Mouse (Mus musculus) midbrain, embryonic 15.5 days (tissue): ENCODE measurements around the gene Psma6. TPM values are rescaled to one million over a fixed set of nuclear protein-coding genes. Genes with fewer than 3 reads are reported as not detected.

Experiments
- ATAC-seq: fragments of 200-750 bp; cut with Nextera tagmentation; replicated peaks from 2 replicates; pipeline ENCODE4 v1.8.0; 2017; ENCODE audit warnings: moderate TSS enrichment
- H3K27ac ChIP-seq: fragments of 300-500 bp; sonication (generic); 2 replicates; pipeline ENCODE4 v1.5.1; 2015; ENCODE audit warnings: mild to moderate bottlenecking, inconsistent platforms
- H3K27me3 ChIP-seq: fragments of 300-500 bp; sonication (generic); replicated peaks from 2 replicates; pipeline ENCODE4 v1.6.1; 2015; ENCODE audit warnings: inconsistent platforms
- H3K36me3 ChIP-seq: fragments of 300-500 bp; sonication (generic); replicated peaks from 2 replicates; pipeline ENCODE4 v1.6.1; 2015; ENCODE audit warnings: inconsistent platforms
- H3K4me1 ChIP-seq: fragments of 300-500 bp; sonication (generic); 2 replicates; pipeline ENCODE4 v1.6.1; 2015; ENCODE audit warnings: inconsistent platforms
- H3K4me2 ChIP-seq: fragments of 300-500 bp; sonication (generic); 2 replicates; pipeline ENCODE4 v1.6.1; 2015; ENCODE audit warnings: inconsistent platforms, mild to moderate bottlenecking, moderate library complexity
- H3K4me3 ChIP-seq: fragments of 300-500 bp; sonication (generic); 2 replicates; pipeline ENCODE4 v1.5.1; 2015; ENCODE audit warnings: mild to moderate bottlenecking, inconsistent platforms
- H3K9ac ChIP-seq: fragments of 300-500 bp; sonication (generic); 2 replicates; pipeline ENCODE4 v1.6.1; 2015; ENCODE audit warnings: mild to moderate bottlenecking, inconsistent platforms
- H3K9me3 ChIP-seq: fragments of 300-500 bp; sonication (generic); 2 replicates; pipeline ENCODE4 v1.6.1; 2016; ENCODE audit warnings: inconsistent platforms
- WGBS: fragments of 180-500 bp; shearing (Covaris S2); methylation state at CpG from one replicate; pipeline ENCODE4 v1.1.7; 2015; ENCODE audit warnings: mixed read lengths; 5-methylcytosine and 5-hydroxymethylcytosine counted together
- polyA plus RNA-seq: library from polyadenylated mRNA; unstranded; fragments of >200 nt; fragmentation: Nextera tagmentation; extraction: Ambion mirVana; gene quantifications from 2 replicates; pipeline ENCODE4 v1.2.1, GENCODE M21; 2015

The Psma6 gene
- polyA plus RNA-seq, 1 experiment from 2014 or later: 382 TPM

DNA sequence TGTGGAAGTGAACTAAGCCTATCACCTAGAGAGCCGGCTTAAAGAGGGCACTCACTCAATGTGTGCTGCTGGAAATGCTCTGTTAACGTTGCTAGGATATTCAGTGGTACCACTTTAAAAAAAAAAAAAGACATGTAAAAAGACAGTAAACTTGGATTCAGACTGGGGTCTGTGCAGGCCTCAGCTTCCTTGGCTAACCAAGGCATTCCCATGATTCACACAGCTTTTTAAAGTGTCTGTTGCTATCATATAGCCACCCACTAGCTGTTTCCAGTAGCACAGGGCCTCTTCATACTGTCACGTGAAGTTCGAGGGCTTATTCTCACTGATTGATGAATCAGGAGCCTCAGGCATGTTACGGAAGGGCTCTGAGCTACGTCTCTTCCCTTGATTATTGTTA lies 78.4 kb downstream of the Psma6 start:
- no peak for ATAC-seq
- Histone ChIP-seq H3K27ac (no peak overlapping the region), H3K4me1 (peaks cover 28% of the 10 kb centered on the region), H3K4me2 (no peak overlapping the region), H3K27me3 (no peaks in the 10 kb centered on the region), H3K9me3 (no peaks in the 10 kb centered on the region), H3K4me3 (no peak overlapping the region), H3K36me3 (no peaks in the 10 kb centered on the region), H3K9ac (no peak overlapping the region)
- 78% methylated on average over 6 of the region's 6 CpGs for WGBS

DNA sequence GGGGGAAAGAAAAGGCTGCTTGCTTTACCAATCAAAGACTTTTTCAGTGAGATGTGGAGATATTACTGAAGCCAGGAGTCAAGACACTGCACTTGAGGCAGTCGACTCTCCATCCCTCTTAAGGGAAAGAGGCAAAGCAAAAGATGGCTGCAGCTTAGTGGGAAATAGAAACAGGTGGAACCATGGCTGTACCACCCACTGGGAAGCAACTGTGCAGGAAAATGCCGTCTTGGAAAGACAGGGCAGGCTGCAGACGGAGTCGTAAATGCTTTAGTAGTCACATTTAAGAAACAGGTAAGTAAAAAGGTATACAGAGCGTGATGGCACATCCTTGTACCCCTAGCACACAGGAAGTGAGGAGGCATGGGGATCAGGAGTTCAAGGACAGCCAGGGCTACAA lies 79.1 kb downstream of the Psma6 start:
- Histone ChIP-seq H3K4me2 (no peak overlapping the region), H3K27me3 (no peaks in the 10 kb centered on the region), H3K9me3 (no peaks in the 10 kb centered on the region), H3K4me3 (no peak overlapping the region), H3K4me1 (peaks cover 28% of the 10 kb centered on the region), H3K27ac (no peak overlapping the region), H3K9ac (no peak overlapping the region), H3K36me3 (no peaks in the 10 kb centered on the region)
- no peak for ATAC-seq
- WGBS: 73% methylated on average over 5 of the region's 5 CpGs

DNA sequence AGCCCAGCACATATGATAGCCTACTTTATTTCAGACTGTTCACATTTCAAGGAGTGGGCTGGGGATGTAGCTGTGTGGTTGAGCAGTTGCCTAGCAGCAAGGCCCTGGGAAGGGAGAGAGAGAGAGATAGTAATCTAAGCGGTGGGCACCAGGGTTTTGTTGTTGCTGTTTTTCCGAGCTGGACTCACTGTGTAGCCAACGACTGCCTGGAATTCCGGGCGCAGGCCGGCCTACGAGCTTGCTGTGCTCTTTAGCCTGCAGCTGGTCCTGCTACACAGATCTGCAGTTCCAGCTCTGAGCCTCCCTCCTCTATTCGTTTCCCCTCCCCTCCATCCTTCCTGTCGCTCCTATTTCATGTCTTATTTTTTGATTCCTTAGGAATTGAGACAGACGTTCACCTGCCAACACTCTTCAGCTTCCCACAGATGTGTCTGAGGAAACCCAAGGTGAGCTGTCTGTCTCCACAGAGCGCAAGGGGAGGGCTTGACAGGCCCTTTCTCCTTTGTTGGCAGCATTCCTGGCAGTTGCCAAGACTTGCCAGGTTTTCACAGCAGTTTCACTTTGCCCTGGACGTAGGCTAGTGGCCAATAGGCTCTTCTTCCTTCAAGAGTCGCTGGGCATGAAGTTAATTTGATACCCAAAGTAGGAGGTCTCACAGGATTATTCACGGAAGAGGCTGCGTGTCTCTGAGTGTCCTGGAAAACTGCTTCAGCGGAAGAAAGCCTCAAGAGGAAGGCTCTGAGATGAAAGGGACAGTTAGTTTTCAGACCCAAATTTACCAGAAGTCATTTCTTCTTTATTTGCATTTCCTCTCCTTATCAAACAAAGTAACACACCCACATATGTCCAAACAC lies 80.2 kb downstream of the Psma6 start:
- no peak overlapping the region for H3K4me3 ChIP-seq
- no peak overlapping the region for H3K9ac ChIP-seq
- WGBS: 12% methylated on average over 16 of the region's 16 CpGs
- no peaks in the 10 kb centered on the region for H3K36me3 ChIP-seq
- peaks cover 28% of the 10 kb centered on the region for H3K4me1 ChIP-seq
- no peaks in the 10 kb centered on the region for H3K9me3 ChIP-seq
- no peaks in the 10 kb centered on the region for H3K27me3 ChIP-seq
- ATAC-seq: peak; percentile 83
- peak overlapping the region; percentile 18; the same call in 1 of the 2 replicates for H3K4me2 ChIP-seq
- H3K27ac ChIP-seq: peak overlapping the region; percentile 75

DNA sequence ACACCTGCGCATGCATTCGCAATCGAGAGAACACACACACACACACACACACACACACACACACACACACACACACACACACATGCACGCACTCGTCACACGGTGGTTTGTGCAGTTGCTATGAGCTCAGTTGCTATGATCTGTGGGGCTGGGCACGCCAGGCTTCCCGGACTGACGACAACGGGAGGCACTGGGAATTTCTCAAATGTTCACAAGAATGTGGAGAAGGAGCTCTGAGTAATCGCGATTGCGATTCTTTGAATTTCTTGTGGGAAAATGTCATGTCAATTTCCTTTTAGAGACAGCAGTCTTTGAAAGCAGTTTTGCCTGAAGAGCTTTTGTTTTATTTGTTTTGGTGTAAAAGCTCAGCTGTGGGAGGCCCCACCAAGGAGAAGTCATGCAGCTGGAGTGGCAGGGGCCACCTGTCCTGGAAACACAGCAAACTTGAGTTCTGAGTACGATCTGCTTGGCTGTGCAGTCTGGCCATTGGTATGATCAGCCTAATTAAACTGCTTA lies 80.9 kb downstream of the Psma6 start:
- H3K36me3 ChIP-seq: no peaks in the 10 kb centered on the region
- peaks cover 28% of the 10 kb centered on the region for H3K4me1 ChIP-seq
- H3K27ac ChIP-seq: peak overlapping the region; percentile 75
- H3K27me3 ChIP-seq: no peaks in the 10 kb centered on the region
- no peak overlapping the region for H3K4me3 ChIP-seq
- H3K4me2 ChIP-seq: no peak overlapping the region; the same call in 1 of the 2 replicates
- H3K9me3 ChIP-seq: no peaks in the 10 kb centered on the region
- no peak overlapping the region for H3K9ac ChIP-seq
- 30% methylated on average over 14 of the region's 14 CpGs for WGBS
- ATAC-seq: peak; percentile 55; the same call in 1 of the 2 replicates

DNA sequence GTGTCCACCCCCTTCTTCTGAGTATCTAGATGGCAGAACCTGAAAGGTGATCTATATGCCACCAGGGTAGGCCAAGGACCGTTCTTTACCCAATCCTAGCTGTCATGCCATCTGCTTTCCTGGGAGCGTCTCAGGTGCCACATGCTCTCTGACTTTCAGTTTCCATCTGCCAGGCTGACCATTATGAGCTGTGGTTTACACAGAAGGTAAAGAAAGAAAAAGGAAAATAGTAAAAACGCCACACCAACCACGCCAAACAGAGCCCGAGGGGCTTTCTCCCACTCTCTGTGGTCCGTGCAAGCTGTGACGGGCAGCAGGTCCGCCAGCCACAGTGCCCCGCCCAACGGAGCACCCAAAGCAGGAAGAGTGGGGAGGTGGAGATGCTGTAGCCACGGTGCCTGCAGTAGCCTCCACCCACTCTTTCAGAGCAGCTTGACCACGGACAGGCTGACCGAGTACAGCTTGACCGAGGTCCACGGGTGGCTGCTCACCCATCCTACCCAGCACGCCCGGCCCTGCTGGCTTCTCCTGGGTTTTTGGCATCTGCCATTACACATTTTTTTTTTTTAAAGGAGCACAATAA lies 81.5 kb downstream of the Psma6 start:
- H3K27me3 ChIP-seq: no peaks in the 10 kb centered on the region
- H3K4me2 ChIP-seq: no peak overlapping the region
- no peaks in the 10 kb centered on the region for H3K36me3 ChIP-seq
- H3K27ac ChIP-seq: 0 out of 2 replicates have a peak overlapping the region, but pooled peaks have one; percentile 75
- H3K4me1 ChIP-seq: peaks cover 28% of the 10 kb centered on the region
- 75% methylated on average over 17 of the region's 17 CpGs for WGBS
- H3K9ac ChIP-seq: no peak overlapping the region
- no peak overlapping the region for H3K4me3 ChIP-seq
- 0 out of 2 replicates have a peak, but pooled peaks have one; percentile 13 for ATAC-seq
- no peaks in the 10 kb centered on the region for H3K9me3 ChIP-seq

DNA sequence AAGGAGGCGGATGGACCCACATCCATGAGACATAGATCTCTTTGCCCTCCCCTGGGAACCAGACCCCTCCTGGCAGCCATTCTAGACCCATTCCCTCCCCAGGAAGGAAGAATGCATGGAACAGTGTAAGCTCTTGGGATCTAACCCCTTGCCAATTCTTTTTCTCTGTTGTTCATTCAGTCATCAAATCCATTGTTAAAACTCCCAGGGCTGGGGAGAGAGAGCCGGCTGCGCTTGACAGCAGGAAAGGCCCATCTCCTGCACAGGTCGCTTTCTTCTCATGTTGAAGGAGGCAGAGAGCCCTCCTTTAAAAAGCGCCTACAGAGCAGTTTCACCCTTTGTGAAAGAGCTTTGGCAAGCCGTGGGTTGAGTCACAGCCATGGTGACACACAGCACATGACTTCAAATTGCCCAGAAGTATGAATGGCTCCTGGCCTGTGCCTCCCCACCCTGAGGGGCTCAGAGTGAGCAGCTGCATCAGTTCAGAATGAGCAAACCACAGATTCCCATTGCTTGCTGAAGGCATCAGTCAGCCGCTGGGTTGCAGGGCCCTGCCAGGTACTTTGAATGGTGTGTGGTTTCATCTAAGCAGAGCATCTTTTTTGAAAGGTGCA lies 82.2 kb downstream of the Psma6 start:
- H3K9me3 ChIP-seq: no peaks in the 10 kb centered on the region
- H3K27ac ChIP-seq: no peak overlapping the region
- WGBS: 48% methylated on average over 7 of the region's 7 CpGs
- no peak overlapping the region for H3K4me3 ChIP-seq
- H3K4me1 ChIP-seq: peaks cover 28% of the 10 kb centered on the region
- no peaks in the 10 kb centered on the region for H3K36me3 ChIP-seq
- ATAC-seq: 0 out of 2 replicates have a peak, but pooled peaks have one; percentile 11
- no peak overlapping the region for H3K4me2 ChIP-seq
- H3K9ac ChIP-seq: no peak overlapping the region
- no peaks in the 10 kb centered on the region for H3K27me3 ChIP-seq

DNA sequence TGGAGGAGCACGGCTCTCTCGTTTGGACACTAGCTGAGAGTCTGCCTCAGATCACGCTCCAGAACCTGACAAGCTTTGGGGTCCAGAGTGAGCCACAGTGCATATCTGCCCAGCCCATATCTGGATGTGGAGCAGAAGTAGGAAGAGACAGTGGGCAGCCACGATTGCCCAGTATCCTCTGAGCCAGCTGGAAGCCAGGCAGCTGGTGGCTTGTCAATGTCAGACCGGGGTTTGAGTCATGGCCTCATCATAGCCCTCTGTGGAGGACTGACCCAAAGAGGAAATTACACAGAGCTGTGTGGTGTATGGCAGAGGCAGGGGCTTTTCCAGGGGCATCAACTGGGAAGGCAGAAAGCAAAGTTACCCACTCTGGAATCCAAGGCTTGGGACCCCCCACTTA lies 82.8 kb downstream of the Psma6 start:
- H3K27ac ChIP-seq: no peak overlapping the region
- H3K9ac ChIP-seq: no peak overlapping the region
- peaks cover 28% of the 10 kb centered on the region for H3K4me1 ChIP-seq
- H3K4me3 ChIP-seq: no peak overlapping the region
- no peaks in the 10 kb centered on the region for H3K36me3 ChIP-seq
- no peak overlapping the region for H3K4me2 ChIP-seq
- no peaks in the 10 kb centered on the region for H3K9me3 ChIP-seq
- ATAC-seq: no peak
- H3K27me3 ChIP-seq: no peaks in the 10 kb centered on the region
- WGBS: 67% methylated on average over 5 of the region's 5 CpGs

DNA sequence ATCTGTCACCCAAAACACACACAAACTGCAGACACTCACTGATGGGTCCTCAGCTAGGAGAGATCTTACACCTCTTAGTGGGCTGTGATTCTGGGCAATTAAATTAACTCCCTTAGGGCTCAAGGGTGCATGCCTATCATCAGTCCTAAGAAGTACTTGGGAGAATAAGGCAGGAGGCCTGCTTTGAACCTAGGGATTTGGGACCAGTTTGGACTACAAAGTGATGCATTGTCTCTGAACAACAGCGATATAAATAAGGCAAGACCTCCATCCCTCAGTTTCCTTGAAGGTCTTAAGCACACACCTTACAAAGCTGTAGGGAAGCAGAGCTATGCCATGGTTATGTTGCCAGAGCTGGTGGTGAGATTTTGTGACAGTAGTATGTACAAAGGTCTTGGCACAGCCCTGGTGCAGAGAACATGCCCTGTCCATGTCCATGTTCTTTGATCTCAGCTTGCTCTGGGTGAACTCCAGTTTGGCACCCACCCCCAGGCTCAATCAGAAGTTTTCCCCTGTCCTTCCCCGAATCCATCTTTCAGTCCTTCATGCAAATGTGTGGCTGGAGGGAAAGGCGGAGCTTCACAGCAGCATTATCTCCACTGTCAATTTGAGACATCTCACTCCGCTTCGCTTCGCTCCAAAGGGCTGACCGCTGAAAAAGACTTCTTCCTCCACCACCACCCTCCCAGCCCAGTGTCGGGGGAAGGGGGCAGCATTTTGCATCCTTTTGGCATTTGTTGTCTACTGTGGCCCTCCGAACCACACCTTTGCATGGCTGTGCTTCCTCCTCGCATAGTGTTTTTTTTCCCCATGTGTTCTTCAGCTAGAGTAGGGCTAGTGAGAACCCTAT lies 83.5 kb downstream of the Psma6 start:
- no peak for ATAC-seq
- H3K9ac ChIP-seq: no peak overlapping the region
- no peak overlapping the region for H3K27ac ChIP-seq
- no peak overlapping the region for H3K4me3 ChIP-seq
- no peaks in the 10 kb centered on the region for H3K36me3 ChIP-seq
- H3K4me2 ChIP-seq: no peak overlapping the region
- peaks cover 28% of the 10 kb centered on the region for H3K4me1 ChIP-seq
- H3K9me3 ChIP-seq: no peaks in the 10 kb centered on the region
- 55% methylated on average over 10 of the region's 10 CpGs for WGBS
- no peaks in the 10 kb centered on the region for H3K27me3 ChIP-seq

Other genes with a start within 250 kb of the Psma6 start
- 52.9 and 60.9 TPM in 2 replicates for gene Srp54b, start 229.1 kb upstream of the Psma6 start, polyA plus RNA-seq
- gene 1700047I17Rik2, start 184.6 kb upstream of the Psma6 start, polyA plus RNA-seq: not detected in 2 replicates
- 66.2 and 71.0 TPM in 2 replicates for gene Srp54c, start 154.1 kb upstream of the Psma6 start, polyA plus RNA-seq
- gene 1110008L16Rik, start 84.6 kb upstream of the Psma6 start, polyA plus RNA-seq: 10.6 and 10.7 TPM in 2 replicates
- 18.8 and 19.7 TPM in 2 replicates for gene Ppp2r3c, start 81.2 kb upstream of the Psma6 start, polyA plus RNA-seq
- 60.0 and 63.8 TPM in 2 replicates for gene Nfkbia, start 108.4 kb downstream of the Psma6 start, polyA plus RNA-seq
- gene Aldoart2, start 181.0 kb downstream of the Psma6 start, polyA plus RNA-seq: not detected in 2 replicates
- gene Insm2, start 215.2 kb downstream of the Psma6 start, polyA plus RNA-seq: 1.1 and 1.2 TPM in 2 replicates